Mouse (Mus musculus): ENCODE data around the gene Mlph.

GRCm38 (mm10) chr1:90906357-90906756, 8.5 kb upstream of the Mlph start:
- peak; percentile 80 for TF ChIP-seq CTCF (IDR thresholded peaks at IDR 0.05; ENCODE audit: borderline replicate concordance, extremely low read depth, insufficient read depth, insufficient read length)
- no peak for TF ChIP-seq POLR2A (IDR thresholded peaks at IDR 0.05; ENCODE audit: borderline replicate concordance, extremely low read depth, insufficient read depth, insufficient read length, poor library complexity, severe bottlenecking)

All from brain, embryonic 14.5 days (tissue).